Mouse (Mus musculus): ENCODE measurements around the gene Shcbp1.
"Not testable (repeated sequence)": the region's sequence is repeated elsewhere in the genome, so short reads cannot be mapped to it uniquely, and the experiment has no call there.

Gene Shcbp1

DNA sequence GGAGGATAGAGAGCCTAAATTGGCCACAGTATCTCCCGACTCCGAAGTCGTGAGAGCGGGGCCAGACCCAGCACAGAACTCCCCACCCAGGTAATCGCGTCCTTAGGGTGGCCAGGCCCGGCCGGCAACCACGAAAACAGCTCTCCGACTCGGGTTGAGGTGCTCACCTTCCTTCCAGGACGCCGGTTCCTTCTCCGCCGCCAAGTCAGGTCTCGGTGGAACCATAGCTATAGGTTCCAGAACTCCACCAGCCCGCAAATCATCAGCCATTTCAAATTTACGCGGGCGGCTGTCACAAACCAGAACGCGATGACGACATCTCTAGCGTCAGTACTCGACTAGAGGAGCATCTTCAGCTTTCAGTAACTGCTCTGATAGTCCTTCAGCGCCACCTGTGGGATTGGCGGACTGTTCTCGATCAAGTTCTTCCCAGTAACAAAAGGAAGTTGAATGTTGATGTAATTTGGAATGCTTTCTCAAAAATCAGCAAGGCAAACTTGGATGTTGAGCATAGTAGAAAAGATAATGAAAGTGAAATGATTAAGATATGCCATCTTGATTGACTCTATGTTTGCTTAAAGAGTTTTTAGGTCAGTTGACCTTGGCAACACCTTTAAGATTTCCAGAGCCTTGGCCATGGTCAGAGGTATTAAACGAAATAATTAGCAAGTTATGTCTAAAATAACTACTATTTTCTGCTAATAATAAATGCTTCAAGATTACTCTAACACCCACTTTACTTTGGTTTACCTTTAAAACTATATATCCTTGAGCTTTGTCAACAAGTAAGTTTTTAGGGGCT lies at the start of gene Shcbp1:
Shcbp1 (minus strand) TSS at position 314 of the 802 bp plus-strand sequence.
- DNase-seq (ENCODE audit: low read depth, low spot score) = peak; percentile 86

DNA sequence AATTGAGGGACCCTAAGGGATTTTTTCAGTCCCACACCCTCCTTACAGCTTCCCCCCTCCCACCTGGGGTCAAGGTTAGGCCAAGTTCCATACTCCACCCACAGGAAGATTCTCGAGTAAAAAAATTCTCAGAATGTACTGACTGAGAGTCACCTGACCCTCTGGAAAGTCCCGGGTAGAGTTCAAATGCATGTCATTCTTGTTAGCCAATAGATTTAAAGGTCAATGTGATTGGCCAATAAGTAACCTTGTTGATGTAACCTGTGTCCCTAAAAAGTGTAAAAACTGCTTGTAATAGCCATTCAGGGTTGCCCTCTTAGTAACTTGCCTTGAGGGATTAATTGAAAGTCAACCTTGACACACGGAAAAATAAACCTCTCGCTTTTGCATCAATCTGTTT lies 29.5 kb upstream of the Shcbp1 start:
- DNase-seq (ENCODE audit: low read depth, low spot score) = no peak

GRCm38 (mm10) chr8:4800524-4801122 lies 21.3 kb upstream of the Shcbp1 start:
- DNase-seq (ENCODE audit: low read depth, low spot score) = no peak

DNA sequence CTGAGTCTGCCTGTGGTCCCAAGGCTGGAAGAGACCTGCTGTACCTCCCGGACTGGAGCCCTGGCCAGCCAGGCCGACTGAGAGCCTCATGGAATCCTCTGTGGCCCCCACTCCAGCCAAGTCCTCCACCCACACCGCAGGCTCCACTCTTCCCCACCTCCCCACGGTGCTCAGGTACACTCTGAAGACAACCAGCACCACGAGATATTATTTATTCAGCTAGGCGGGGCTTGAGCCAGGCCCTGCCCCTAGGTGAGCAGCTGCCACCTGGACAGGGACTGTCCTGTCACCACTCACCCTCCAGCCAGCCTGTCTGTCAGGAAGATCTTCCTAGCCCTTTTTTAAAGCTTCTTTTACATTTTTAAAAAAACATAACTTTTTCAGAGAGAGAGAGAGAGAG lies 1.1 kb downstream of the Shcbp1 start:
- DNase-seq (ENCODE audit: low read depth, low spot score) = no peak

DNA sequence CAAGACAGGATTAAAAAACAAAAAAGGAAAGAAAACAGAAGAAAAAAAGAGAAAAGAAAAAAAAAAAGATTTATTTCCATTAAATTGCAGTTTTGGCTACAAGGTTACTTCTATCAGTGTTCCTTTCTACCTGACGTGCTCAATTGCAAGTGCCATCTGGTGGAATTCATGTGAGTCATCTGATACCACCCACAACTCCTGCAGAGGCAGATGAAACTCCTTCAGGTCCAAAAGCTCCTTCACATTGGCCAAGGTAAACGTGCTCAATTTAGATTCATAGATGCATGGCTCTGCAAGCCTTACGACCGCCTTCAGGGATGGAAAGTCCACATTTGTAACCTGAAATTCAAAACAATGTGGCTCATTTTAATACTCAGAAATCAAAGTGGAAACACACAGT lies 14.6 kb downstream of the Shcbp1 start:
- DNase-seq (ENCODE audit: low read depth, low spot score) = no peak

DNA sequence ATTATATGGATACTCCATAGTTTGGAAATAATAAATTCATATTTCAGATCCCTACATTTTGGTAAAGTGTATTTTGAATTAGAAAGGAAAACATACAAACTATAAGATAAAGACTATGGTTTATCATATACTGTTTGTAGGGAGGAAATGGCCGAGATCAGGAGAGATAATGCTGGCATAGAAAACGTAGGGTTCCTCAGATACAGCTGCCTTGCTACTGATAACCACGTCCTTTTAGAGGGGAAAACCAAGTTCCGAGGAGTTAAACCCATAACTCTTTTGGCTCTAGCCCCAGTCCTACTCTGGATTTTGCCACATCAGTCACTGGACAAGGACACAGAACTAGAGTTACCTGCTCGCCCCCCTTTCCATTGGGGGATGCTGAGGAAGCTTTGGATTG lies 26.3 kb downstream of the Shcbp1 start:
- no peak for DNase-seq (ENCODE audit: low read depth, low spot score)

DNA sequence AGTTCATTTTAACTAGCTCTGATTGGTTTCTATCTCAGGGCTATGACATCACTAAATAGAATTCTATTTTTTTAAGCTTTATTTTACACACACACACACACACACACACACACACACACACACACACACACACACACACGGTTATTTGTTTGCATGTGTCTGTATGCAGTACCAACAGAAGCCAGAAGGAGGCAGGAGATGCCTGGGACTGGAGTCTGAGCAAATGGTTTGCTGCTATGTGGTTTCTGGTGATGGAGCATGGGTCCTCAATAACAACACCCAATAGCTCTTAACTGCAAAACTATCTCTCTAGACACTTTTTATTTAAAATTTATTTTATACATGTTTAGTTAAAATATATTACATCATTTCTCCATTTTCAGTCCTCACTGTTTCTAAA lies 48.4 kb downstream of the Shcbp1 start:
- DNase-seq (ENCODE audit: low read depth, low spot score) = no peak

GRCm38 (mm10) chr8:4715546-4715945 lies 63.8 kb downstream of the Shcbp1 start:
- no peak for DNase-seq (ENCODE audit: low read depth, low spot score)

DNA sequence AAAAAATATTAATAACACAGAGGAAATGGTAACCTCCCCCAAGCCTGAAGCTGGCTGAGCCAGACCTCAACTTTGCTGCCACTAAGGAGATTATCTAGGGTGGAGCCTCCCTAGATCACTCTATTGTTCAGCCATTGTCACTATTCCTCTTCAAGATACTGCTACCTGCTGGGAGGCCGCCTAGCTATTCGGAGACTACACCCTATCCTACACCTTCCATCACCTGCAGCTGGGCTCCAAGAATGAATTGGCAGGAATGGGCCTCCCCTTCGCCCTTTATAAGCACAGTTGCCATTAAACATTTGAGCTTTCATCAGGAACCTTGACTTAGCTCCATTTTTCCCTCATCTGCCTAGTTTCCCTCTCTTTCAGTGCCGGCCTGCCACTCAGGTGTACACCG lies 71.0 kb downstream of the Shcbp1 start:
- not testable (repeated sequence) for DNase-seq (ENCODE audit: low read depth, low spot score)

- DNase-seq (ENCODE audit: low read depth, low spot score) = not testable (repeated sequence)
Observed at GRCm38 (mm10) chr8:4707916-4708315, 71.5 kb downstream of the Shcbp1 start.

- no peak for DNase-seq (ENCODE audit: low read depth, low spot score)
Observed at GRCm38 (mm10) chr8:4691634-4692033, 87.7 kb downstream of the Shcbp1 start.
